Mouse (Mus musculus) right cerebral cortex, postnatal 25 days (tissue): ENCODE results near the gene Tcf3.

Experiments used
- DNase-seq: peaks from one replicate; pipeline ENCODE4 v3.0.0; 2022

Tcf3 gene

GRCm38 (mm10) chr10:80405481-80406173, 27.8 kb downstream of the Tcf3 start:
- DNase-seq: no peak

DNA sequence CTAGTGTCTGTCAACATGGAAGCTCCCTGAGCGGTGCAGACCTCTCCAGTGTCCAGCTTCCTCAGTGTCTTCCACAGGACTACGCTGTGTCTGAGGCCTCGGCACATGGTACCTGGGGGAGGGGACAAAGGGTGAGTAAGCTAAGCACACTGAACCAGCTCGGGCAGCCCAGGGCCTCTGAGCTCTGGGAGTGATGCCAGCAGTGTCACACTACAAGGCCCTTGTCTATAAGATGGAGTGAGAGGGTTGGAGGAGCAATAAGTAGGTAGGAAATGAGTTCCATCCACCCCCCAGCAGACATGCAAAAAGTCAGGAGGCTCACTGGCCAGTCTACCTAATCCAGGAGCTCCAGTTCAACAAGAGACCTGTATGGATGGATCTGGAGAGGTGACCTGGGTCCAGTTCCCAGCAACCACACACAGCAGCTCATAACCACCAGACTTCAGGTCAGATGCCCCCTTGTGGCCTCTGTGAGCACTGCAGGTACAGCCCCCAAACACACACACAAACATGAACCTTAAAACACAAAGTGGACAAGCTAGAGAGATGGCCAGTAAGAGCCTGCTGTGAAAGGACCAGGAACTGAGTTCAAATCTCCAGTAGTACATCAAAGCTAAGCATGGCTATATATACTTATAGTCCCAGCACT, 30.3 kb downstream of the Tcf3 start:
- DNase-seq: no peak

DNA sequence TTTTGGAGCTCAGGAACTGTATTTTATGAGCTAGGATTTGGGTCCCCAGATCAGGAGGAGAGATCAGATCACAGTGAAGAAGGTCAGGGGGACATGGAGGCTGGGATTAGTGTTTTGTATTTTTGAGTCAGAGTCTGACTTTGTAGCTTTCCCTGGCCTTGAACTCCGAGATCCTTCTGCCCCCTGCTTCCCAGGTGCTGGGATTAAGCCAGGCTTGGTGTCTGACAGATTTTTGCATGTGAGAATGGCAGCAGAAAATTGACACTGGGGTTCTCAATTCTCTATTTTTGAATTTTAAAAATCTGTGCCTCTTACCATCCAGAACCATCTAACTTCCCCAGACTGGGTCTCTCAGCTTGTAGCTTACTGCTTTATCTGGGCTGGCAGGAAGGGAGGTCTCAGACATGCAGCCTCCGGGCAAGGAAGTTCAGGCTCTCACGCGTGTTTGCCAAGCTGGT, 32.7 kb downstream of the Tcf3 start:
- DNase-seq: no peak

DNA sequence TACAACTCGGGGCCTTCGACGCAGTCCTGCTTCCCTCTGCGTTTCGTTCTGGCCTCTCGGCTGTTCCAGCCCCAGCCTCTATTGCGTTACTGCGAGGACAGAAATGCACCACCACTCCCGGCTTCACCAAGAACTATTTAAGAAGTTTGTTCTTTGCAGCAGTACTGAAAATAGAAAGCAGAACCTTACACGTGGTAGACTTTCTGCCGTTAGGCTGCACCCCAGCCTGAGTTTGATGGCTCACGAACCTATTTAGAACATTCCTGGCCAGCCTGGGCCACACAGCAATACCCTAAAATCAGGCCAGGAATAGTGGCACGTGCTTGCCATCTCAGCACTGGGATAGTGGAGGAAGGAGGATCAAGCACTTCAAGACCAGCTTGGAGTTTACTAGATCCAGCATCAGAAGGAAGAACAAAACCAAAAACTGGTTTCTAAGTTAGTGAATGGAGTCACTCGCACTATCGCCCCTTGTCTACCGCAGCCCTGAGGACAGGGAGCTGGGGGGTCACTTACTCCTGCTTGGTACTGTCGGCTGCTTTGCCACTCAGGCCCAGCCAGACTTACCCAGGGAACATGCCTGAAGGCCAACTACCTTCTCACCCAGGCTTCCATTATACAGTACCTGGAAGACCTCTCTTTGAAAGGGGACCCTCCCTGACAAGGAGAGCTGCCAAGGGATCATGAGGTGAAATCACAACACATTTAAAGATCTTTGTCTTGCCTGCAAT, 33.3 kb downstream of the Tcf3 start:
- DNase-seq: no peak

- peak; percentile 100 for DNase-seq
Observed at GRCm38 (mm10) chr10:80399191-80399972, 34.1 kb downstream of the Tcf3 start, which contains the start of gene Mbd3. Gene Mbd3 (minus strand): TSS chr10:80399550.

GRCm38 (mm10) chr10:80398719-80399190, 34.7 kb downstream of the Tcf3 start:
- peak; percentile 98 for DNase-seq

DNA sequence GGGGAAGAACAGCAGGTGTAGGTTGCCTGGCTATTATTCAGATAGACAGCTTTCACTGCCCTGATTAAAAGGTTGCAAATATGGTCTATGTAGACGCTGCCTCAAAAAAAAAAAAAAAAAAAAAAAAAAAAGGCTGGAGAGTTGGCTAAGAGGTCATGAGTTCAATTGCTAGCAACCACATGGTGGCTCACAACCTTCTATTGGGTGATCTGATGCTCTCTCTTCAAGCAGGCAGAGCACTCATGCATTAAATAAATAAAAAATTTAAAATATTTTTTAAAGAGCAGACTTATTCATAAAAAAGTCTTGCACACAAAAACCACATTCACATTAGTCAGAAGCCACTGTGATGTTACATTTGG, 35.3 kb downstream of the Tcf3 start:
- no peak for DNase-seq

DNA sequence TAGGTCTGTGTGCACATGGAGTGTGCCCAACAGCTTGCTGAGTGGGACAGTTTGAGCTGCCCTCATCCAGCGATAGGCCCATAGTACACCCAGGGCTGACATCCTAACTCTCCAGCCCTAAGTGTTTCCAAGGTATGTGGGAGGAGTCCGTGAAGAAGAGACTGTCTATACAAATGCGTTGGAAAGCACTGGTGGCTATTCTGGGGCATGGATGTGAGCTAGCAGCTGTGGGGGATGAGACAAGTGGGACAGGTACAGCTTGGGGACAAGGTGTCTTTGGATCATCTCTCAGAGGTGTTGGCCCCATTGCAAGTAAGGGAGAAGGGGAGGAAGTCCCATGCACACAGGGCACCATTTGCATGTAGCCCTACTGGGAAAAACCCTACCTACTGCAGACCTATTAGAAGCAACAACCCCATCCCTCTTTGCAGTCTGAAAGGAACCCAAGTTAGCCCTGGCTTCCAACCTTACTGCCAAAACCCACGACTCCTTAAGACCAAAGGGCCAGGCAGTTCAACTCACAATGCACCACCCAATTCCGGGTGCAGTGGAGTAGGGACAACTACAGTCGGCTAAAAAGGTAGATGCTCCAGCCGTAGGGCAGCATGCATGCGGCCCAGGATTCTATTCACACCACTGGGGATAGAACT, 35.8 kb downstream of the Tcf3 start:
- DNase-seq: no peak

GRCm38 (mm10) chr10:80396822-80397523, 36.5 kb downstream of the Tcf3 start:
- no peak for DNase-seq

GRCm38 (mm10) chr10:80395025-80395627, 38.3 kb downstream of the Tcf3 start:
- no peak for DNase-seq

DNA sequence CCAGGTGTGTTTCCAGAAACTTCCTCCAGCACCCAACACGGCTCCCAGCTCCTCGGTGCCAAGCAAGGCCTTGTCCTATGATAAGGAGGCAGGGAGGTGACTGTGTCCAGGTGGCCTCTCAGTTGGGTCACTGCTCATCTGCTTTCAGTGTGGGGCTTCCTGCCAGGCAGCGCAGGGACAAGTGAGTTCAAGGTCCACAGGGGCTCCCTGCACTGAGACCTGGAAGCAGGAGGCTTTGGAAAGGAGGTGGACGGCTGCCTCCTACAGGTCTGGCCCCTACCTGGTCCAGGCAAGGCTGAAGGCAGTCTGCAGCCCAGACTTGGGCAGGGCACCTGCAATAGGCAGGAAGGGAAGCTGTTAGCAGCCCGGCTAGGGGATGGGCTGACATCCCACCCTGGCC, 40.8 kb downstream of the Tcf3 start:
- no peak for DNase-seq

- DNase-seq: no peak
Observed at GRCm38 (mm10) chr10:80390697-80391096, 42.8 kb downstream of the Tcf3 start.

GRCm38 (mm10) chr10:80389185-80389708, 44.2 kb downstream of the Tcf3 start:
- no peak for DNase-seq

DNA sequence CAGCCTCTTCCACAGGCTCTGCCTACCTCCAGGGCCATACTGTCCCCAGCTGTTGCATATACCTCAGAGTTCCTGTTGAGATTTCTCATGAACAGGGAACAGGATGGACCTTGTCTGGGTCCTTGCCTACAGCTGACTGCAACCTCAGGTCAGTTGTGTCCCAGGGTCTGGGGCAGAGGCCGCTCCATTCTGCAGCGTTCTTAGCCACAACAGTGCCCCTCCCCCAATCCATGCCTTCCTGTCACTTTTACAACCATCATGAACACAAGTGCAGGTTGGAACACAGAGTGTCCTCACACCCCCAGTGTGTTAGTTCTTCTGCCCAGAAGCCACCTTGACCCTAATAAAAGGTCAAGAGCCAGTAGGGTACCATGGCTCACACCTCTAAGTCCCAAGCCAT, 44.7 kb downstream of the Tcf3 start:
- DNase-seq: no peak

DNA sequence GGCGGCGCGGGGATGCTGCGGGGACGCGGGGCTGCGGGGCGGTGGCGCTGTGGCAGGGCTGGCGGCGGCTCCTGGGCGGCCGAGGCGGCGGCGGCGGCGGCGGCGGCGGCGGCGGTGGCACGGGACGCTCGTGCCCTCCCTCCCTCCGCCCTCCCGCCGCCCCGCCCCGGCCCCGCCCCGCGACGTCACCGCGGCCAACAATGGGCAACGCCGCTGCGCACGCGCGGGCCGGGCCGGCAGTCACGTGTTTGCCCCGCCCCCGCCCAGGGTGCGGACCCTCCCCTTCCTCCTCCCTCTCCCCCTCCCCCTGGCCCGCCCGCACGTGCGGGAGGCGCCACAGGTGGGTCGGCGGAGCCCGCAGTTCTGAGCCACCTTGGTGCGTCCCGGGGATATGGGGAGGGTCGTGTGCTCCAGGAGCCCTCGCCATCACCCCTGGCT, 45.9 kb downstream of the Tcf3 start, which contains the start of gene Mex3d:
Gene Mex3d (minus strand): TSS at position 138 of the 438 bp plus-strand sequence.
- DNase-seq: peak; percentile 85

GRCm38 (mm10) chr10:80386735-80387471, 46.5 kb downstream of the Tcf3 start:
- no peak for DNase-seq

DNA sequence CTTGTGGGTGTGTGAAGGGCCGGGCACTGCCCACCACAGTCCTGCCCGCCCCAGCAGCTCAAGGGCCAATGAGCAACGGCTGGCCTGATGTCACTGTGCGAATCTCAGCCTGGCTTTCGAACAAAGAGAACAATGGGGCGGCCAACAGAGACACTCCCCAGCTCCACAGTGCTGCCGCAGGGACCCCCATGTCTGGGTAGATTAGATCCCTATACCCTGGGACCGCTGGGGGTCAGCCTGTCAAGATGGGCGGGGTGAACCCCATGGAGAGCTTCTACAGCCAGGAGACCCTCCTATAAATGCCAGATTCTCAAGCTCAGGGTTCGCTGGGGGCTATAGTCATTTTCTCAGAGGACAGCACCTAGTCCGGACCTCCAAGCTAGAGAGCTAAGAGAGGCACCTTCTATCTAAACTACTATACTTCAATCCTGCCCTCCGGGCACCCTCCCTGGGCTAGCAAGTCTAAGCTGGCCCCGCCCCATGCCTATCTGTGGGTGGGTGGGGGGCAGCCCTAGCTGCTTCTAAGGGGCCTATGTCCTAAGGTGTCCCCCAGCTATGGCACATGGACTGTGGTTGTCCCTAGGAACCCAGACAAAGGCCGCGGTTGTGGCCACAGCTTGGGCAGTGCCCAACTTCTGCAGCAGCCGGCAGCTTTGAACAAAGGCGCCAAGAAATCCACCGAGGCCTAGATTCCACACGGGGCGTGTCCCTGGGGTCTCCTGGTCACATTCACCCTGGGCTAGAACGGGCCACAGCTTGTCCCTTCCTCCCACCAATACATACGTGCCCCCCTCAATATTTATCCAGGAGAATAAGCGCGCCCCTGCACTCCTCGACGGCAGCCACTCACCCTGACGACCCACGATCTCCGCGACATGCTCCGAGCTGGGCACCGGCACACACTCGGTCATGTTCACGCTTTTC, 47.4 kb downstream of the Tcf3 start:
- DNase-seq: no peak

GRCm38 (mm10) chr10:80385310-80385709, 48.1 kb downstream of the Tcf3 start:
- DNase-seq: no peak

DNA sequence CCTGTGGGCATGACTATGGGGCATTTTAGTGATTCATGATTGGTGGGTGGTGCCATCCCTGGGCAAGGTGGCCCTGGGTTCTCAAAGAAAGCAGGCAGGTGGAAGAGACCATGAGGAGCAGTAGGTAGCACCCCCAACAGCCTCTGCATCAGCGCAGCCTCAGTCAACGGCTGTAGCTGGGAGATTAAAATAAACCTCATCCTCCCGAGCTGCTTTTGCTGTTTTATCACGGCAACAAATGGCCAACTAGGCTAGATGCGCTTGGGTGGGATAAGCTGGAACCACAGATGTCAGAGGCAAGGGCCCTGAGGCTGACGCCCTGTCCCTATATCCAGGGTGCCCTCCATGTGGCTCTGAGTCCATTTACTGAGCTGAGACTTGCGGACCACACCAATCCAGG, 48.7 kb downstream of the Tcf3 start:
- no peak for DNase-seq
